Mouse (Mus musculus) right cerebral cortex, postnatal 25 days (tissue): ENCODE measurements around the gene U90926.

ENCODE experiments used
- DNase-seq: peaks from one replicate; pipeline ENCODE4 v3.0.0; 2022

The U90926 gene

GRCm38 (mm10) chr5:92215308-92215707 lies at the start of gene U90926:
Gene U90926, minus strand, starts transcription at chr5:92215408.
- DNase-seq, result no peak

DNA sequence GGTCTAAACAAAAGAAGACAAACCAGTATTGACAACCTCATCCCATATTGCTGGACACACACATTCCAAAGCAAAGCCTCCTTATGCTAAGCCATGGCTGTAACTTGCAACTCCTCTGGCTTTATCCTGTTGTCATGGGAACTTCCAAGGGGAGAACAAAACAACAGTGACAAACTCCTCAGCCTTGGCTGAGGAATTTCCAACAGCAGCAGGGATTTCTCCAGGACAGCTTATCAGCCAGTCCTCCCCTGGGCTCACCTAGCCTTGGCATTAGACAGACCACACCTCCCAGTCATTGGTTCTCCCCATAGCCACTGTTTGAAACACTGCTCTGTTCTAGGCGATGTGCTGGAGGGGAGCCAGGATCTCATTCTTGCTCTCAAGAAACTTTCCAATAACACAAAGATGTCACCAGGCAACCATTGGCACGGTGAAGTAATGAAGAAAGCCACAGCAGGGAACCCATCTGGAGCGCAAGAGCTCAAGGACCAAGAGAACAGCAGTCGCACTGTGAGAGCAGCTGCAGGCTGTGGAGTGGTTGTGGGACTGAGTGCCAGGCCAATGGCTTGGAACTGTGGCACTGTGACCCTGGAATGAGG lies 48.7 kb upstream of the U90926 start:
- DNase-seq, result peak; percentile 66

DNA sequence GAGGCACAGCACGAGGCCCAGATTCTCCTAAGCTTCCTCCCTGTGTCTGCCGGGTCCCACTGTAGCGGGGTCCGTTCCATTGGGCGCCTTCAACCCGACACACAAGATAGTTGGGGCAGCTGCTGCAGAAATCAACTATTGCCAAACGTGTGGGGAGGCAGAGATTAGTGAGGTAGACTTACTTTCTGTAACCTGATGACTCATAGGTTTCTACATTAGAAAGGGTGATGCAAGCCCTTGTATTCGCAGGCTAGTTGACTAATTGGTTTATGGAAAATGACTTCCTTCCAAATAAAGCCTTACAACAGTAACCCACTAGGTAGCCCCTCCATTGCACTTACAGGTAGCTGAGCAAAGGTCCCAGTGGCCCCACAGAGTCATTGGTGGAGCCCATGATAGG lies 47.4 kb upstream of the U90926 start:
- DNase-seq, result no peak

GRCm38 (mm10) chr5:92256218-92256617 lies 41.0 kb upstream of the U90926 start, which contains the start of gene Ppef2:
Gene Ppef2, minus strand, starts transcription at chr5:92256278.
- DNase-seq, result no peak

GRCm38 (mm10) chr5:92254476-92254875 lies 39.3 kb upstream of the U90926 start:
- no peak for DNase-seq

GRCm38 (mm10) chr5:92252797-92253343 lies 37.7 kb upstream of the U90926 start:
- peak; percentile 26 for DNase-seq

DNA sequence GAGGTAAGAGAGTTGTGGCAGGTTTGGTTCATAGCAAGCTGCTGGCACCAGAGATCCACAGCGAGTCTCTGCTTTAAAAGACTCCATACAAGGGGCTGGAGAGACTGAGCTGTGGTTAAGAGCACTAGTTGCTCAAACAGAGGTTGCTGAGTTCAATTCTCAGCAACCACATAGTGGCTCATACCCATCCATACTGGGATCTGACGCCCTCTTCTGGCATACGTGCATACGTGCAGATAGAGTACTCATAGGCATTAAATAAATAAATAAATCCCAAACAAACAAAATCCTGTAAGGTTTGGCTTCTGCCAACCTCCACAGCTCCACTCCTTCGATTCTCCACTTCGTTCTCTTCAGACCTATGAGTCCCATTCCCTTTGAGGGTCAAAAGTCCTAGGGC lies 36.8 kb upstream of the U90926 start:
- no peak for DNase-seq

- no peak for DNase-seq
Observed at GRCm38 (mm10) chr5:92248614-92249013, 33.4 kb upstream of the U90926 start.

GRCm38 (mm10) chr5:92245483-92245882 lies 30.3 kb upstream of the U90926 start:
- DNase-seq, result no peak

GRCm38 (mm10) chr5:92244900-92245299 lies 29.7 kb upstream of the U90926 start:
- DNase-seq, result no peak

DNA sequence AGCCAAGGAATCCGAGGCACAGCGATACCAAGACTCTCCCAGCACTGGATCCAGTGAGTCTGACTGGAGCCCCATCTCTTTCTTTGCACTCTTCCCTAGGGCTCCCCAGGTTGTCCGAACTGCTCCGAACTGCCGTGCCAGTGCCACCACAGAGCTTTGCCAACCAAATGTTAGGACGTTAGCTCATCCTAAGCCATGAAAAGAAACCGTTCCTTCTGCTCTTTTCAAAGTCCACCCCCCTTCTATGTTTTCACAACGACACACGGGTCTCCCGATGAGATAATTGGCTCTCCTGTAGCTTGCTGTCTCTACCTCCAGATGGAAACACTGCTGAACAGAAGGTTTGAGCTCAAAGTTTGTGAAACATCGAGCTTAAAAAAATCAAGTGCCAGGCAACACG lies 25.6 kb upstream of the U90926 start:
- peak; percentile 15 for DNase-seq

DNA sequence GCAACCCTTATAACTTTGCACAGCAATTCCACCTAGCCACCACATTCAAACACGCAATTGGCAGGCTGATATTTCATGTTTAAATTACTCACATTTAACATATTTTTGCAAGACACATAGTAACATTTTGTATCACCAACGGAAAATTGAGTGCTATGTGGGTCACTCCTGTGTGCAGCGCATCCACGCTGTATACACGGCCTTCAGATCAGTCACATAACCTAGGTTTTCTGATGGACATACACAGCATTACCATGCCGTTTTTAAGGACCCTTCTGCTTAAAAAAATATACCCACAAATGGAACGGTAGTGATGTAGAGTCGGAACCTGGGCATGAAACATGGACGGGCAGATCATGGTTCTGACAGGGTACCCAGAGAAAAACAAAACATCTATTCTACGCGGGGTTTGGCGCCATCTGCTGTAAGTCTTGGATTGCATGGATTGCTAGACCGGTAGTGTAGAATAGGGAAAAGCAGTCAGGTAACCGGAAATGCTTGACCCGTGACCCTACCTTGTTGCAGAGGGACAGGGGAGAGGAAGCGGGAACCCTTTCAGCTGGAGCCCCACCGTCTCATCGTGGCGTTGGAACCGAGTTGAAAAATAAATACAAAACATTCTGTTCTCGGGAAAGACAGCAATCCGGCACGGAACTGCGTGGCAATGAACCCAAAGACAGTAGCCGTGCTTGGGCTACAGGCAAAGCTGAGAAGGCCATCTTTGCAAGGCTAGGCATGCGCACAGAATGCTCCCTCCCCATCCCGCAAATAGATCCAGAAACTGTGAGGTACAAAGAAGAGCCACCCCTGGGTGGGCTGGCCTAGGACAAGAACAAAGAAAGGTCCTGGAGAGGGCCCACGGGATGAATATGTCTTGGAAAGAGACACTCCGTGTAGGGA lies 24.4 kb upstream of the U90926 start:
- DNase-seq, result peak; percentile 73

DNA sequence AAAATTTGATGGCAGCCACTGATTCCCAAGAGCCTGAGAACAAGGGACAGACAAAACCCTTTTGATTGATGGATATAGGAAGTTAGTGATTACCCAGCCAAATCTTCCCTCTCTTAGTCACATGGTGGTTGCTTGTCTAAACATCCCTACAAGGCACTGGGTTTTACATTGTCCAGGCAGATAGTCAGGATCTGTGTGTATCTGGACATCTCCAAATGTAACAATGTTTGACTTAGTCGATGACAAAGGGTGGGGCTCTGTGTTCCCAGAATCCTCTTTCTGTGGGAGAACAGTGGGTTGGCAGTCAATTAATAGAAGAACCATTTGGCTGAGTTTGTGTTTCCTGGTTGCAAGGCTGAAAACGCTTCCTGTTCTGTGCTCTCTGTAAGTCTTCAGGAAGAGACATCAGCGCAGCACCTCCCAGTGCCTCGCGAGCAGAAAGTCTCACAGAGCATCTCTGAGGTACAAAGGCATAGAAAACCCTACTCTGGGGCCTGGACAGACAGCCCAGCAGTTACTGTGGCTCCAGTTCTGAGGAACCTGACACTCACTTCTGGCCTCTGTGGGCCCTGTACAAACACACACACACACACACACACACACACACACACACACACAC lies 19.8 kb upstream of the U90926 start:
- DNase-seq, result no peak

GRCm38 (mm10) chr5:92233366-92233765 lies 18.2 kb upstream of the U90926 start:
- no peak for DNase-seq

DNA sequence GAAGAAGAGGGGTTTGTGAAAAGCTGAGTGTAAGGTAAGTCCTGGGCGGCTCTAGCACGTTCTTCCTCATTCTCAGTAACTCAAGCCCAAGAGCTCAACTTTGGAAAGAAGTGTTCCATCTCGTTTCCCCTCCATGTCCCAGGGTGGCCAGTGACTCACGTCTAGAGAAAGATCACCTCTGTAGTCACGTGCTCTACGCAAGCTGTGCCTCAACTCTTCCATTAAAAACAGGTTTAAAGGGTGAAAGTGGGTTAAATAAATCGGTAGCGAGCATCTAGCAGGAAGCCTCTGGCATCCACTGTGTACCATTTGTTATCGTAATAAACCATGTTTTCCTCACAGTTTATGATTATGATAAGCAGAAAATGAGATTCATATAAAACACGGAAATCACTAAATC lies 16.6 kb upstream of the U90926 start:
- DNase-seq, result no peak

GRCm38 (mm10) chr5:92230306-92230705 lies 15.1 kb upstream of the U90926 start:
- DNase-seq, result no peak

DNA sequence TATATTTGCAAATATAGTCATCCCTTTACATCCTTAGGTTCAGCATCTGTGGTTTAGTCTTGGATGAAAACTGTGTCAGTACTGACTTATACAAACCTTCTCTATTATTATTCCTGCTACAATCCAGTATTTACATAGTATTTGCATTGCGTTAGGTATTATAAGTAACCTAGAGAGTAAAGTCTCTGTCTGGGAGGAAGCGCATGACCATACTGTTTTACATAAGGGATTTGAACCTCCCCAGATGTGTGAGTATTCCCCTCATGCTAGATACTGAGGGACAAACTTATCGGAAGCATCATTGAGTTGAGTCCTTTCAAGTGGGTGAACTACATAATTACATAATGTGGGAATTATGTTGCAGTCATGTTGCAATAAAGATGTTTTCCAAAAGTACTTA lies 14.3 kb upstream of the U90926 start:
- no peak for DNase-seq

GRCm38 (mm10) chr5:92228776-92229175 lies 13.6 kb upstream of the U90926 start:
- DNase-seq, result no peak

DNA sequence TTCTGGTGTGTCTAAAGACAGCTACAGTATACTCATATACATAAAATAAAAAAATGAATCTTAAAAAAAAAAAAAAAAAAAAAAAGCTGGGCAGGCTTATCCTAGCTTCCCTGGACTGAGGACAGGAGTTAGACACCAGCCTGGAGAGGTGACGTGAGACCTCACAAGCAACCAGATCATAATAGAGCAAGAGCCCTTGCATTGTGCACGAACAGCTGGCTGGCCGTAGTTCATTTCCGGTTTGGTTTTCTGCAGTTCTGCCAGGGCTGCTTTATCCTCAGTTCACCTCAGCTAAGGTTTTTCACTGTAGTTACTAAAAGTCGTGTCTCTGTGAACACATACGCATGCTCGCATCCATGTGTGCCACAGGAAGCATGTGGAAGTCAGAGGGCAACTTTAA lies 12.6 kb upstream of the U90926 start:
- no peak for DNase-seq

- DNase-seq, result no peak
Observed at GRCm38 (mm10) chr5:92220287-92220902, 5.2 kb upstream of the U90926 start.

DNA sequence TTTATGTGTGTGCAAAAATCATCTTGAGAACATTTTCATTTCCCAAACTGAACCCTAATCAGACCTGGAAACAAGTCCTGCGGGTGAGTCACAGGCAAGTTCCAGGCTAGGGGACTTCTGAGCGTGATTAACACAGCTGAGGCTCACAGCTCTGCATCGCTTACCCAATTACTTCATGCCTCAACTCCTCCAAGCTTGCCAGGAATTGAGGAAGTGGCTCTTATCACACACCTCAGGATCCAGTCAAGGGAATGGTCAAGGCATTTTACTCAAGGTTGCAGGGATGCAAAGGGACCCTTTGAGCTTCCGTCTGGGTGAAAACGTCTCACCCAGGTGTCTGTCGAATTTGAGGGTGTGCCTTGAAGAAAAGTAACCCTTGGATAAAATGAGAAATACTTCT lies 4.6 kb upstream of the U90926 start:
- no peak for DNase-seq

GRCm38 (mm10) chr5:92218915-92219793 lies 3.9 kb upstream of the U90926 start:
- DNase-seq, result no peak
